Mouse (Mus musculus) left cerebral cortex, postnatal 4 days (tissue): ENCODE results near the gene Ccdc138. TPM values are rescaled to one million over a fixed set of nuclear protein-coding genes. Genes with fewer than 3 reads are reported as not detected.

Experiments used
- total RNA-seq, 2 experiments: library from RNA; stranded (reverse); gene quantifications; 2 replicates each; pipeline ENCODE4 v1.2.3; 2021

The Ccdc138 gene
- total RNA-seq, 2 experiments from 2014 or later = 7.5 to 8.0 TPM

Other genes with a start within 250 kb of the Ccdc138 start
- 10 to 100 TPM; 64.9 to 65.6 TPM for gene Gcc2, start 242.5 kb upstream of the Ccdc138 start, total RNA-seq
- gene Lims1, start 174.5 kb upstream of the Ccdc138 start, total RNA-seq = 10 to 100 TPM; 34.7 to 35.9 TPM
- 10 to 100 TPM; 59.5 to 63.3 TPM for gene Ranbp2, start 51.0 kb upstream of the Ccdc138 start, total RNA-seq
- under 1 TPM; 0.24 to 0.28 TPM for gene Edar, start 177.7 kb downstream of the Ccdc138 start, total RNA-seq
- gene Gm17542, start 220.3 kb downstream of the Ccdc138 start, total RNA-seq = not detected